Mouse (Mus musculus): ENCODE measurements at regions not wholly inside any gene's neighbourhood (a gene's known extent, or its start where the extent isn't known, plus 50 kb on each side); places are given as distances from the start of the nearest gene placed in this dataset.

GRCm38 (mm10) chr1:33098062-33098461 is 551.0 kb upstream of the Gm5415 start:
- Histone ChIP-seq H3K4me1 (ENCODE audit: control insufficient read depth, low read depth, low read length) (no peaks in the 10 kb centered on the region), H3K9me3 (replicated peaks; ENCODE audit: control insufficient read depth, low read length) (no peaks in the 10 kb centered on the region; the same call in 1 of the 2 replicates), H3K9ac (ENCODE audit: low read depth, low read length) (no peak overlapping the region), H3K4me3 (ENCODE audit: low read depth, low read length) (no peak overlapping the region), H3K36me3 (ENCODE audit: control insufficient read depth, insufficient read depth) (no peaks in the 10 kb centered on the region), H3K4me2 (ENCODE audit: low read depth, low read length) (no peak overlapping the region), H3K27ac (ENCODE audit: low read length) (no peak overlapping the region), H3K27me3 (ENCODE audit: control insufficient read depth, insufficient read depth, low read depth, low read length) (no peaks in the 10 kb centered on the region)
- WGBS (ENCODE audit: insufficient replicate concordance) = 59% methylated on average over 3 of the region's 3 CpGs
- no peak for ATAC-seq (ENCODE audit: low read depth)

GRCm38 (mm10) chr1:33096851-33097250 is 549.8 kb upstream of the Gm5415 start:
- WGBS (ENCODE audit: insufficient replicate concordance) = 53% methylated on average over 1 of the region's 1 CpGs
- Histone ChIP-seq H3K36me3 (ENCODE audit: control insufficient read depth, insufficient read depth) (no peaks in the 10 kb centered on the region), H3K9me3 (replicated peaks; ENCODE audit: control insufficient read depth, low read length) (no peaks in the 10 kb centered on the region; the same call in 1 of the 2 replicates), H3K9ac (ENCODE audit: low read depth, low read length) (no peak overlapping the region), H3K4me2 (ENCODE audit: low read depth, low read length) (no peak overlapping the region), H3K4me3 (ENCODE audit: low read depth, low read length) (no peak overlapping the region), H3K4me1 (ENCODE audit: control insufficient read depth, low read depth, low read length) (no peaks in the 10 kb centered on the region), H3K27me3 (ENCODE audit: control insufficient read depth, insufficient read depth, low read depth, low read length) (no peaks in the 10 kb centered on the region), H3K27ac (ENCODE audit: low read length) (no peak overlapping the region)
- ATAC-seq (ENCODE audit: low read depth) = no peak

- no peak overlapping the region for H3K4me2 ChIP-seq (ENCODE audit: low read depth, low read length)
- H3K27ac ChIP-seq (ENCODE audit: low read length) = no peak overlapping the region
- no peaks in the 10 kb centered on the region for H3K36me3 ChIP-seq (ENCODE audit: control insufficient read depth, insufficient read depth)
- H3K9ac ChIP-seq (ENCODE audit: low read depth, low read length) = no peak overlapping the region
- H3K4me1 ChIP-seq (ENCODE audit: control insufficient read depth, low read depth, low read length) = no peaks in the 10 kb centered on the region
- H3K4me3 ChIP-seq (ENCODE audit: low read depth, low read length) = no peak overlapping the region
- H3K9me3 ChIP-seq (replicated peaks; ENCODE audit: control insufficient read depth, low read length) = no peaks in the 10 kb centered on the region
- WGBS (ENCODE audit: insufficient replicate concordance) = 63% methylated on average over 1 of the region's 1 CpGs
- H3K27me3 ChIP-seq (ENCODE audit: control insufficient read depth, insufficient read depth, low read depth, low read length) = no peaks in the 10 kb centered on the region
- no peak for ATAC-seq (ENCODE audit: low read depth)
Measured at GRCm38 (mm10) chr1:33074551-33074950, 527.5 kb upstream of the Gm5415 start.

GRCm38 (mm10) chr1:33058010-33058409 is 510.9 kb upstream of the Gm5415 start:
- no peaks in the 10 kb centered on the region for H3K9me3 ChIP-seq (replicated peaks; ENCODE audit: control insufficient read depth, low read length)
- H3K36me3 ChIP-seq (ENCODE audit: control insufficient read depth, insufficient read depth) = no peaks in the 10 kb centered on the region
- no peak overlapping the region for H3K4me3 ChIP-seq (ENCODE audit: low read depth, low read length)
- no peaks in the 10 kb centered on the region for H3K4me1 ChIP-seq (ENCODE audit: control insufficient read depth, low read depth, low read length)
- H3K27me3 ChIP-seq (ENCODE audit: control insufficient read depth, insufficient read depth, low read depth, low read length) = no peaks in the 10 kb centered on the region
- no peak overlapping the region for H3K27ac ChIP-seq (ENCODE audit: low read length)
- no peak overlapping the region for H3K9ac ChIP-seq (ENCODE audit: low read depth, low read length)
- H3K4me2 ChIP-seq (ENCODE audit: low read depth, low read length) = no peak overlapping the region
- ATAC-seq (ENCODE audit: low read depth) = no peak
- 57% methylated on average over 2 of the region's 2 CpGs for WGBS (ENCODE audit: insufficient replicate concordance)

GRCm38 (mm10) chr1:33044388-33044787 is 497.3 kb upstream of the Gm5415 start:
- H3K4me2 ChIP-seq (ENCODE audit: low read depth, low read length) = no peak overlapping the region
- H3K9me3 ChIP-seq (replicated peaks; ENCODE audit: control insufficient read depth, low read length) = no peaks in the 10 kb centered on the region
- H3K9ac ChIP-seq (ENCODE audit: low read depth, low read length) = no peak overlapping the region
- no peak overlapping the region for H3K27ac ChIP-seq (ENCODE audit: low read length)
- H3K27me3 ChIP-seq (ENCODE audit: control insufficient read depth, insufficient read depth, low read depth, low read length) = no peaks in the 10 kb centered on the region
- no peak overlapping the region for H3K4me3 ChIP-seq (ENCODE audit: low read depth, low read length)
- no peaks in the 10 kb centered on the region for H3K36me3 ChIP-seq (ENCODE audit: control insufficient read depth, insufficient read depth)
- ATAC-seq (ENCODE audit: low read depth) = no peak
- H3K4me1 ChIP-seq (ENCODE audit: control insufficient read depth, low read depth, low read length) = no peaks in the 10 kb centered on the region
- 51% methylated on average over 2 of the region's 2 CpGs for WGBS (ENCODE audit: insufficient replicate concordance)

GRCm38 (mm10) chr1:33042424-33042823 is 495.3 kb upstream of the Gm5415 start:
- Histone ChIP-seq H3K27ac (ENCODE audit: low read length) (no peak overlapping the region), H3K9me3 (replicated peaks; ENCODE audit: control insufficient read depth, low read length) (no peaks in the 10 kb centered on the region), H3K27me3 (ENCODE audit: control insufficient read depth, insufficient read depth, low read depth, low read length) (no peaks in the 10 kb centered on the region), H3K4me3 (ENCODE audit: low read depth, low read length) (no peak overlapping the region), H3K9ac (ENCODE audit: low read depth, low read length) (no peak overlapping the region), H3K4me2 (ENCODE audit: low read depth, low read length) (no peak overlapping the region), H3K4me1 (ENCODE audit: control insufficient read depth, low read depth, low read length) (no peaks in the 10 kb centered on the region), H3K36me3 (ENCODE audit: control insufficient read depth, insufficient read depth) (no peaks in the 10 kb centered on the region)
- 45% methylated on average over 2 of the region's 2 CpGs for WGBS (ENCODE audit: insufficient replicate concordance)
- no peak for ATAC-seq (ENCODE audit: low read depth)

GRCm38 (mm10) chr1:33040740-33041139 is 493.6 kb upstream of the Gm5415 start:
- Histone ChIP-seq H3K27me3 (ENCODE audit: control insufficient read depth, insufficient read depth, low read depth, low read length) (no peaks in the 10 kb centered on the region), H3K9ac (ENCODE audit: low read depth, low read length) (no peak overlapping the region), H3K4me1 (ENCODE audit: control insufficient read depth, low read depth, low read length) (no peaks in the 10 kb centered on the region), H3K4me3 (ENCODE audit: low read depth, low read length) (no peak overlapping the region), H3K9me3 (replicated peaks; ENCODE audit: control insufficient read depth, low read length) (no peaks in the 10 kb centered on the region), H3K36me3 (ENCODE audit: control insufficient read depth, insufficient read depth) (no peaks in the 10 kb centered on the region), H3K4me2 (ENCODE audit: low read depth, low read length) (no peak overlapping the region), H3K27ac (ENCODE audit: low read length) (no peak overlapping the region)
- ATAC-seq (ENCODE audit: low read depth) = no peak
- 55% methylated on average over 4 of the region's 4 CpGs for WGBS (ENCODE audit: insufficient replicate concordance)

- H3K27ac ChIP-seq (ENCODE audit: low read length) = no peak overlapping the region
- no peaks in the 10 kb centered on the region for H3K9me3 ChIP-seq (replicated peaks; ENCODE audit: control insufficient read depth, low read length)
- WGBS (ENCODE audit: insufficient replicate concordance) = 44% methylated on average over 3 of the region's 3 CpGs
- H3K4me1 ChIP-seq (ENCODE audit: control insufficient read depth, low read depth, low read length) = no peaks in the 10 kb centered on the region
- ATAC-seq (ENCODE audit: low read depth) = no peak
- H3K4me2 ChIP-seq (ENCODE audit: low read depth, low read length) = no peak overlapping the region
- H3K36me3 ChIP-seq (ENCODE audit: control insufficient read depth, insufficient read depth) = no peaks in the 10 kb centered on the region
- H3K9ac ChIP-seq (ENCODE audit: low read depth, low read length) = no peak overlapping the region
- no peaks in the 10 kb centered on the region for H3K27me3 ChIP-seq (ENCODE audit: control insufficient read depth, insufficient read depth, low read depth, low read length)
- no peak overlapping the region for H3K4me3 ChIP-seq (ENCODE audit: low read depth, low read length)
Measured at GRCm38 (mm10) chr1:33031991-33032390, 484.9 kb upstream of the Gm5415 start.

GRCm38 (mm10) chr1:33026683-33027415 is 479.8 kb upstream of the Gm5415 start:
- 54% methylated on average over 8 of the region's 8 CpGs for WGBS (ENCODE audit: insufficient replicate concordance)

More at GRCm38 (mm10) chr1:33026683-33027415, 479.8 kb upstream of the Gm5415 start:
- Histone ChIP-seq H3K9me3 (replicated peaks; ENCODE audit: control insufficient read depth, low read length) (no peaks in the 10 kb centered on the region), H3K4me3 (ENCODE audit: low read depth, low read length) (no peak overlapping the region), H3K27ac (ENCODE audit: low read length) (no peak overlapping the region), H3K9ac (ENCODE audit: low read depth, low read length) (no peak overlapping the region), H3K4me2 (ENCODE audit: low read depth, low read length) (no peak overlapping the region), H3K4me1 (ENCODE audit: control insufficient read depth, low read depth, low read length) (no peaks in the 10 kb centered on the region), H3K36me3 (ENCODE audit: control insufficient read depth, insufficient read depth) (no peaks in the 10 kb centered on the region), H3K27me3 (ENCODE audit: control insufficient read depth, insufficient read depth, low read depth, low read length) (no peaks in the 10 kb centered on the region)
- no peak for ATAC-seq (ENCODE audit: low read depth)
